Mouse (Mus musculus) bone marrow macrophage, adult 2 months (primary cell): ENCODE results near the gene Ikzf1.

Experiments
- CTCF ChIP-seq: IDR thresholded peaks from 2 replicates; pipeline ENCODE4 v1.5.1; 2012; ENCODE audit warnings: low read depth, mild to moderate bottlenecking, low read length, moderate library complexity
- POLR2A ChIP-seq: IDR thresholded peaks from 2 replicates; pipeline ENCODE4 v1.6.1; 2012; ENCODE audit warnings: mild to moderate bottlenecking, low read depth, low read length, borderline replicate concordance

DNA sequence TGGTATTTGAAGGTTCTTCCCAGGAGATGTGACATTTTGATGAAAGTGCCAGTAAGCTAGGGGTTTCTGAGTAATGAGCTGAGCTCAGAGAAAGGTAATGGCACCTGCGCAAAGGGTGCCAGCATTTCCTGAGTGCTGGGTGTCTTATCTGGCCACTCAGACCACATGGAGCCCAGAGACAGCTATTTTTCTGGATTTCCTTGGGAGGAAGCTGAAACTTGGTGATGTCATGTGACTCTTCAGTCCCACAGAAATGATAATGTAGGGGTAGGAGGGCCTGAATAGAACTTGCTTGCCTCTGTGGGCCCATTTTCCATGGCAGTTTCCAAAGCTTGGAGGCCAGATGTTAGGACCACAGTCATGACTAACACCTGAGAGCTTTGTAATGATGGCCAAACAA, 46.9 kb downstream of the Ikzf1 start:
- TF ChIP-seq POLR2A = no peak
- TF ChIP-seq CTCF = no peak
